Comparison of ENCODE assay signal across 26 mouse cellular contexts in the genomic region with DNA sequence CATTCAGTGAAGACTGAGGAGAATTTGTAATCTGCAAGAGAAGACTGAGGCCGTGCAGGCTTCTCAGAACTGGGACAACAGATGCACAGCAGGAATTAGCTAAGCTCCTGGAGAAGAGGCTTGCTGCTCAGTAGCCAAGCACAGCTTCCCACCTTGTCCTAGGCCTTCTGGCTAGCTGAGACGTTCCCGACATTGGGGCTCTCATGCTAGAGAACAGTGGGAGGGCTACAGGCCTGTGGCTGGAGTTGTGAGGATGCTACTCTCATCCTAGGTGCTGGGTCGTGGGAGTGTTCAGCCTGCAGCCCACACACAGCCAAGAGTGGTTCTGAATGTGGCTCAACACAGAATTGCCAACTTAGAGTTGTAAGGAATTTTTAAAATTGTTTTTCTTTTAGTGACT.
DNase-seq lines count a peak whose midpoint lies in the region; ATAC-seq and TF ChIP-seq lines count a peak whose summit lies in the region.
"Had no signal": no experiment of that assay in that cellular context is flagged by ENCODE, and none has a peak within 500 bp of the region (broad histone marks: within the 10 kb centered on the region; RNA-seq: fewer than 3 reads in every experiment).

No protein-coding gene starts in this region.

- H3K9ac ChIP-seq in hindbrain, postnatal 0 days (replicated peaks; ENCODE audit: low read length), result no peak overlapping the region
- no peak overlapping the region for H3K9ac ChIP-seq in hindbrain, embryonic 16.5 days (ENCODE audit: low read depth, low read length)
- H3K9ac ChIP-seq: embryonic facial prominence, embryonic 15.5 days; forebrain, embryonic 12.5 days; forebrain, postnatal 0 days; liver, embryonic 14.5 days; lung, embryonic 14.5 days; neural tube, embryonic 15.5 days had no signal

- H3K27me3 ChIP-seq in hindbrain, postnatal 0 days (ENCODE audit: insufficient read depth, low read length), result no peaks in the 10 kb centered on the region
- no peaks in the 10 kb centered on the region for H3K27me3 ChIP-seq in hindbrain, embryonic 16.5 days (replicated peaks; ENCODE audit: control insufficient read depth, insufficient read depth, low read length)
- H3K27me3 ChIP-seq: embryonic facial prominence, embryonic 15.5 days; neural tube, embryonic 15.5 days had no signal

- no peak for ATAC-seq in hindbrain, postnatal 0 days
- no peak for ATAC-seq in hindbrain, embryonic 16.5 days
- ATAC-seq: forebrain, postnatal 0 days; intestine, postnatal 0 days had no signal

- no peak overlapping the region for H3K4me3 ChIP-seq in hindbrain, postnatal 0 days (ENCODE audit: low read length)
- H3K4me3 ChIP-seq in hindbrain, embryonic 16.5 days (ENCODE audit: low read length), result no peak overlapping the region
- H3K4me3 ChIP-seq: embryonic facial prominence, embryonic 10.5 days; embryonic facial prominence, embryonic 15.5 days; forebrain, embryonic 12.5 days; neural tube, embryonic 15.5 days had no signal

- TF ChIP-seq CTCF in hindbrain, postnatal 0 days (IDR thresholded peaks at IDR 0.05; ENCODE audit: low read depth), result no peak

- H3K4me1 ChIP-seq in hindbrain, postnatal 0 days (ENCODE audit: insufficient read depth, low read length), result 0 out of 2 replicates have a peak, but pooled peaks cover 12% of the 10 kb centered on the region
- H3K4me1 ChIP-seq in hindbrain, embryonic 16.5 days (ENCODE audit: control insufficient read depth, insufficient read depth, low read depth, low read length), result peaks cover 42% of the 10 kb centered on the region

- no peaks in the 10 kb centered on the region for H3K9me3 ChIP-seq in hindbrain, postnatal 0 days (ENCODE audit: low read length)
- H3K9me3 ChIP-seq in hindbrain, embryonic 16.5 days (ENCODE audit: control insufficient read depth, low read length), result peaks cover 5% of the 10 kb centered on the region; the same call in 1 of the 2 replicates
- H3K9me3 ChIP-seq: embryonic facial prominence, embryonic 15.5 days; neural tube, embryonic 15.5 days had no signal

- peak; percentile 44 for DNase-seq in cerebellum, adult 9-10 months
- DNase-seq in cerebellum, postnatal 25 days, result no peak
- DNase-seq in hindbrain, postnatal 0 days (ENCODE audit: low spot score), result no peak
- peak; percentile 77 for DNase-seq in right cerebral cortex, adult 18-20 months
- DNase-seq in right cerebral cortex, postnatal 14 days, result no peak
- peak; percentile 79 for DNase-seq in telencephalon, adult 2 months (ENCODE audit: low read depth, low spot score)
- DNase-seq: adrenal gland, adult 8-10 months; cerebellum, adult 9-11 months; forebrain, postnatal 0 days; gastrocnemius, postnatal 10 days; heart, postnatal 14 days; kidney, adult 9 months; kidney, postnatal 14 days; liver; lung, embryonic 14.5 days; lung, postnatal 14 days; midbrain, embryonic 14.5 days; thymus, postnatal 4 days had no signal

- H3K36me3 ChIP-seq in hindbrain, postnatal 0 days (ENCODE audit: insufficient read depth, low read length), result no peaks in the 10 kb centered on the region
- peaks cover 9% of the 10 kb centered on the region for H3K36me3 ChIP-seq in hindbrain, embryonic 16.5 days (ENCODE audit: control insufficient read depth, insufficient read depth, low read length)
- H3K36me3 ChIP-seq: G1E had no signal

- WGBS in hindbrain, postnatal 0 days, result 30% methylated on average over 4 of the region's 4 CpGs
- WGBS in hindbrain, embryonic 16.5 days, result 41% methylated on average over 4 of the region's 4 CpGs

- H3K27ac ChIP-seq in hindbrain, postnatal 0 days, result 0 out of 2 replicates have a peak overlapping the region, but pooled peaks have one; percentile 12
- no peak overlapping the region for H3K27ac ChIP-seq in hindbrain, embryonic 16.5 days (ENCODE audit: low read depth, low read length)
- H3K27ac ChIP-seq: embryonic facial prominence, embryonic 10.5 days; embryonic facial prominence, embryonic 15.5 days; forebrain, embryonic 12.5 days; liver, embryonic 14.5 days; neural tube, embryonic 15.5 days had no signal

- no peak overlapping the region for H3K4me2 ChIP-seq in hindbrain, postnatal 0 days (ENCODE audit: low read depth, low read length)
- H3K4me2 ChIP-seq in hindbrain, embryonic 16.5 days (ENCODE audit: low read length), result no peak overlapping the region
- H3K4me2 ChIP-seq: embryonic facial prominence, embryonic 15.5 days; forebrain, embryonic 12.5 days; lung, embryonic 14.5 days; neural tube, embryonic 15.5 days had no signal

Comparison
In these comparisons a context has a peak if more than half of its experiments do, and no peak if none do; other contexts are left out.
1. DNase-seq: peak in cerebellum, adult 9-10 months (single experiment), right cerebral cortex, adult 18-20 months (single experiment) and telencephalon, adult 2 months (single experiment); none in cerebellum, postnatal 25 days (0 of 2), hindbrain, postnatal 0 days (single experiment) and right cerebral cortex, postnatal 14 days (single experiment).